Mouse (Mus musculus) liver, adult 2 months (tissue): ENCODE results near the gene Kndc1.

Source experiments
- CTCF ChIP-seq: fragments of 200-500 bp; IDR thresholded peaks from 2 replicates; pipeline ENCODE4 v1.5.1; 2011; ENCODE audit warnings: low read depth, low read length, control low read depth
- POLR2A ChIP-seq: fragments of 200-500 bp; IDR thresholded peaks from 2 replicates; pipeline ENCODE4 v1.6.1; 2011; ENCODE audit warnings: low read length, control low read depth; ENCODE audit not compliant: insufficient read depth; ENCODE audit errors: extremely low read depth

DNA sequence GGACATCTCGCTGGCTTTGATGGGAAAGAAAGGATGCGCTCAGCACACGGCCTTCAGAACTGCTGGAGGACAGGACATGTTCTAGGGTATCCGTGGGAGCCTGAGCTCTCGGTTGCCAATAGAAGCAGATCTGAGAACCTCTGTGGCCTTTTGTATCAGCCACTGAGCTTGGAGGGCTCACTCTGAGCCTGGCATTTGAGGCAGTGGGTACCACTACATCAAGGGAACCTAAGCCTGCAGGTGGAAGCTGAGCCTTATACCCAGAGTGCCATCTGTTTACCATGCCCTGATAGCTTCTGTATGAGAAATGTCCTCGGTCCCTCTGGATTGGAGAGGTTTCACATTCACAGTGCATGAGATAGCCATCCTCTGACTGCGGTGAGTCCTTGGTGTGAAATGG lies 1.8 kb downstream of the Kndc1 start:
- TF ChIP-seq CTCF (no peak), POLR2A (no peak)
